In genomic region chrX:159650727-159651126, GRCm38 (mm10) we compare ENCODE assay signal across 14 mouse cellular contexts. TPM values are rescaled to one million over a fixed set of nuclear protein-coding genes. Genes with fewer than 3 reads are reported as not detected.
A peak's percentile ranks its signal among the peaks of the same experiment; 100 is the strongest.
DNase-seq lines count a peak whose midpoint lies in the region; ATAC-seq and TF ChIP-seq lines count a peak whose summit lies in the region.
"Had no signal": no experiment of that assay in that cellular context is flagged by ENCODE, and none has a peak within 500 bp of the region (broad histone marks: within the 10 kb centered on the region; RNA-seq: fewer than 3 reads in every experiment).

No protein-coding gene starts in this region.

- H3K27ac ChIP-seq in hindbrain, embryonic 10.5 days: peak overlapping the region; percentile 40; the same call in 1 of the 2 replicates
- H3K27ac ChIP-seq in hindbrain, postnatal 0 days: no peak overlapping the region
- H3K27ac ChIP-seq in midbrain, embryonic 11.5 days (ENCODE audit: low read depth, low read length): no peak overlapping the region
- H3K27ac ChIP-seq in midbrain, embryonic 16.5 days (ENCODE audit: low read length): no peak overlapping the region
- H3K27ac ChIP-seq in kidney, embryonic 15.5 days: peak overlapping the region; percentile 73
- H3K27ac ChIP-seq: left cerebral cortex, adult 2 months; midbrain, embryonic 12.5 days; neural tube, embryonic 13.5 days had no signal

- peaks cover 10% of the 10 kb centered on the region for H3K4me1 ChIP-seq in hindbrain, embryonic 10.5 days (replicated peaks)
- H3K4me1 ChIP-seq in hindbrain, postnatal 0 days (ENCODE audit: insufficient read depth, low read length): no peaks in the 10 kb centered on the region
- no peaks in the 10 kb centered on the region for H3K4me1 ChIP-seq in midbrain, embryonic 11.5 days (ENCODE audit: control insufficient read depth, insufficient read depth, low read length)
- no peaks in the 10 kb centered on the region for H3K4me1 ChIP-seq in midbrain, embryonic 16.5 days (ENCODE audit: control insufficient read depth, insufficient read depth, low read length)
- peaks cover 10% of the 10 kb centered on the region for H3K4me1 ChIP-seq in kidney, embryonic 15.5 days

- H3K9me3 ChIP-seq in hindbrain, embryonic 10.5 days: no peaks in the 10 kb centered on the region
- H3K9me3 ChIP-seq in hindbrain, postnatal 0 days (ENCODE audit: low read length): no peaks in the 10 kb centered on the region
- H3K9me3 ChIP-seq in midbrain, embryonic 11.5 days (ENCODE audit: control insufficient read depth, low read length): no peaks in the 10 kb centered on the region
- no peaks in the 10 kb centered on the region for H3K9me3 ChIP-seq in midbrain, embryonic 16.5 days (replicated peaks; ENCODE audit: control insufficient read depth, low read length, poor library complexity, severe bottlenecking)
- H3K9me3 ChIP-seq in kidney, embryonic 15.5 days (replicated peaks): no peaks in the 10 kb centered on the region
- H3K9me3 ChIP-seq: midbrain, embryonic 12.5 days; neural tube, embryonic 13.5 days had no signal

- H3K36me3 ChIP-seq in hindbrain, embryonic 10.5 days: no peaks in the 10 kb centered on the region
- no peaks in the 10 kb centered on the region for H3K36me3 ChIP-seq in hindbrain, postnatal 0 days (ENCODE audit: insufficient read depth, low read length)
- H3K36me3 ChIP-seq in midbrain, embryonic 11.5 days (ENCODE audit: control insufficient read depth, insufficient read depth, low read length): no peaks in the 10 kb centered on the region
- H3K36me3 ChIP-seq in midbrain, embryonic 16.5 days (ENCODE audit: control insufficient read depth, insufficient read depth, low read length): no peaks in the 10 kb centered on the region
- H3K36me3 ChIP-seq in kidney, embryonic 15.5 days: no peaks in the 10 kb centered on the region
- H3K36me3 ChIP-seq: midbrain, embryonic 12.5 days; neural tube, embryonic 13.5 days had no signal

- DNase-seq in hindbrain, embryonic 10.5 days (ENCODE audit: low spot score): no peak
- no peak for DNase-seq in hindbrain, postnatal 0 days (ENCODE audit: low spot score)
- no peak for DNase-seq in midbrain, embryonic 11.5 days (ENCODE audit: low spot score, missing footprints)
- DNase-seq in layer of hippocampus, postnatal 25 days (ENCODE audit: extremely low spot score in 1 of 2, low spot score in 1 of 2): no peak
- DNase-seq: adrenal gland, adult 8-10 months; right cerebral cortex, postnatal 14 days had no signal

- WGBS in hindbrain, embryonic 10.5 days: 79% methylated on average over 6 of the region's 6 CpGs
- 68% methylated on average over 6 of the region's 6 CpGs for WGBS in hindbrain, postnatal 0 days
- 84% methylated on average over 6 of the region's 6 CpGs for WGBS in midbrain, embryonic 11.5 days
- WGBS in midbrain, embryonic 16.5 days: 69% methylated on average over 6 of the region's 6 CpGs
- 54% methylated on average over 6 of the region's 6 CpGs for WGBS in kidney, embryonic 15.5 days

- H3K27me3 ChIP-seq in hindbrain, embryonic 10.5 days (ENCODE audit: insufficient read depth, poor library complexity, severe bottlenecking): peaks cover 31% of the 10 kb centered on the region
- H3K27me3 ChIP-seq in hindbrain, postnatal 0 days (ENCODE audit: insufficient read depth, low read length): no peaks in the 10 kb centered on the region
- no peaks in the 10 kb centered on the region; the same call in none of the 2 replicates for H3K27me3 ChIP-seq in midbrain, embryonic 11.5 days (ENCODE audit: control insufficient read depth, insufficient read depth, low read length)
- H3K27me3 ChIP-seq in midbrain, embryonic 16.5 days (ENCODE audit: control insufficient read depth, insufficient read depth, low read depth, low read length): no peaks in the 10 kb centered on the region
- H3K27me3 ChIP-seq in kidney, embryonic 15.5 days: peaks cover 3% of the 10 kb centered on the region; the same call in 1 of the 2 replicates

- TF ChIP-seq CTCF in hindbrain, postnatal 0 days (IDR thresholded peaks at IDR 0.05; ENCODE audit: low read depth): no peak

- H3K4me2 ChIP-seq in hindbrain, postnatal 0 days (ENCODE audit: low read depth, low read length): no peak overlapping the region
- no peak overlapping the region for H3K4me2 ChIP-seq in midbrain, embryonic 11.5 days
- H3K4me2 ChIP-seq in midbrain, embryonic 16.5 days (ENCODE audit: low read length): no peak overlapping the region
- 0 out of 2 replicates have a peak overlapping the region, but pooled peaks have one; percentile 28 for H3K4me2 ChIP-seq in kidney, embryonic 15.5 days
- H3K4me2 ChIP-seq: midbrain, embryonic 12.5 days; neural tube, embryonic 13.5 days had no signal

- ATAC-seq in hindbrain, postnatal 0 days: no peak
- ATAC-seq in midbrain, embryonic 11.5 days (ENCODE audit: low FRiP score): 0 out of 2 replicates have a peak, but pooled peaks have one; percentile 7
- ATAC-seq in midbrain, embryonic 16.5 days: no peak
- ATAC-seq in kidney, embryonic 15.5 days (replicated peaks; ENCODE audit: low FRiP score): no peak
- ATAC-seq in monocyte, adult 5-6 weeks (replicated peaks; ENCODE audit: insufficient number of reproducible peaks, low FRiP score, low TSS enrichment, poor library complexity, severe bottlenecking): 0 out of 2 replicates have a peak, but pooled peaks have one; percentile 27
- ATAC-seq: intestine, postnatal 0 days had no signal

- no peak overlapping the region for H3K4me3 ChIP-seq in hindbrain, embryonic 10.5 days
- H3K4me3 ChIP-seq in hindbrain, postnatal 0 days (ENCODE audit: low read length): no peak overlapping the region
- H3K4me3 ChIP-seq in midbrain, embryonic 11.5 days (ENCODE audit: low read depth, low read length): no peak overlapping the region
- no peak overlapping the region for H3K4me3 ChIP-seq in midbrain, embryonic 16.5 days (ENCODE audit: low read depth, low read length)
- H3K4me3 ChIP-seq in kidney, embryonic 15.5 days (replicated peaks): no peak overlapping the region
- H3K4me3 ChIP-seq: erythroblast, embryonic 14.5 days; left cerebral cortex, adult 2 months; midbrain, embryonic 12.5 days; neural tube, embryonic 13.5 days had no signal

- no peak overlapping the region for H3K9ac ChIP-seq in hindbrain, postnatal 0 days (replicated peaks; ENCODE audit: low read length)
- no peak overlapping the region for H3K9ac ChIP-seq in midbrain, embryonic 11.5 days (ENCODE audit: low read length)
- H3K9ac ChIP-seq in midbrain, embryonic 16.5 days (ENCODE audit: low read depth, low read length): no peak overlapping the region
- H3K9ac ChIP-seq in kidney, embryonic 15.5 days: no peak overlapping the region
- H3K9ac ChIP-seq: midbrain, embryonic 12.5 days; neural tube, embryonic 13.5 days had no signal

RNA-seq across cellular contexts. Expression of gene Sh3kbp1, which starts 23.7 kb away (rescaled TPM):
- polyA plus RNA-seq in hindbrain, embryonic 10.5 days (2016; fragmentation: Nextera tagmentation; extraction: Ambion mirVana): 24.8 and 26.8 TPM in 2 replicates
- total RNA-seq in hindbrain, postnatal 0 days (2014; rRNA removed): 42.0 and 45.5 TPM in 2 replicates
- polyA plus RNA-seq in hindbrain, postnatal 0 days (2015; fragmentation: Nextera tagmentation; extraction: Ambion mirVana): 41.1 and 43.4 TPM in 2 replicates
- 35.4 and 39.6 TPM in 2 replicates for polyA plus RNA-seq in midbrain, embryonic 11.5 days (2014; fragmentation: Nextera tagmentation; extraction: Ambion mirVana)
- 46.3 and 49.3 TPM in 2 replicates for polyA plus RNA-seq in midbrain, embryonic 16.5 days (2015; fragmentation: Nextera tagmentation; extraction: Ambion mirVana)
- polyA plus RNA-seq in kidney, embryonic 15.5 days (2015; fragmentation: Nextera tagmentation; extraction: Ambion mirVana): 41.2 and 44.1 TPM in 2 replicates
- total RNA-seq in monocyte, adult 5-6 weeks (2017): 169 to 178 TPM (median 177 TPM) in 3 replicates
- total RNA-seq in layer of hippocampus, postnatal 25 days (2021): 10 to 100 TPM; 37.0 to 39.4 TPM

Comparison
In these comparisons a context has a peak if more than half of its experiments do, and no peak if none do; other contexts are left out.
1. H3K27ac ChIP-seq: peak in hindbrain, embryonic 10.5 days (single experiment) and kidney, embryonic 15.5 days (single experiment); none in hindbrain, postnatal 0 days (single experiment), midbrain, embryonic 11.5 days (single experiment) and midbrain, embryonic 16.5 days (single experiment).
2. ATAC-seq: peak in midbrain, embryonic 11.5 days (single experiment) and monocyte, adult 5-6 weeks (single experiment); none in hindbrain, postnatal 0 days (single experiment), midbrain, embryonic 16.5 days (single experiment) and kidney, embryonic 15.5 days (single experiment).